Mouse (Mus musculus): ENCODE data around the gene Ccdc170. TPM values are rescaled to one million over a fixed set of nuclear protein-coding genes. Genes with fewer than 3 reads are reported as not detected.

Ccdc170 gene
- total RNA-seq, 2 experiments from 2014 or later = 0.52 to 0.64 TPM

DNA sequence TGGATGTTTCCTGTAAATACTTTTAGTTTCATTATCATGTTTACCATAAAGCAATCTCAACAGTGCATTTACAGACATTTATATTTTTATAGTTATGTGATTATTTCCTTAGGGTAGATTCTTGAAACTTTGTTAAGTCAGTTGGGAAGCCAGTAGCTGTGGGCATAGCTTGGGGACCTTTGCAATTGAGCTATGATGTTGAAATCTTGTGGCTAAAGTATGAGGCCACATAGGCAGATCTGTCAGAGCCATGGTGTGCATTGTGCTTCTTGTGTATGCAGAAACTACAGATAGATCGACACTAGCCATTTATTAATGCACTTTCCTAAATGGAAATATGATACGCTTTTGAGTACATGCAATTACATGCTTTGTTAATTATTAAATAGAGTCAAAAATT is 35.3 kb downstream of the Ccdc170 start:
- DNase-seq (ENCODE audit: low spot score in 2 of 2) = no peak
- intact Hi-C loops (cut with DNase I) = no loop called here

DNA sequence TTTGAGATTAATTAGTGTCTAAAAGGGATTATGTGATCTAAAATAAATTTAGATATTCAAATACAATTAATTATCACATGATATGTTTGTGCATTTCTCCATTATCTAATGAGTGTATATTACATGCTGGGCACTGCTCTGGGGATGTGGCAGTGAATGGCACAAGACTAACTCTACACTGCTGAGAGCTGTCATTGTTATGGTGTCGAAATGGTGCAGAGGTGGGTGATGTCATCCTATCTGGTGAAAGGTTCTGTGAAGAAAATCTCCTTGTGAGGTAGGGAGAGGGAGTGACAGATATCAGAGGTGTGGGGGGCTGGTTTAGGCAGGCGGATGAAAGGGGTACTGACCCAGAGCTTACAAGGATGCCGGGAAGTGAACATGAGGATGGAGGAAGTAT is 37.3 kb downstream of the Ccdc170 start:
- intact Hi-C loops (cut with DNase I) = no loop called here

DNA sequence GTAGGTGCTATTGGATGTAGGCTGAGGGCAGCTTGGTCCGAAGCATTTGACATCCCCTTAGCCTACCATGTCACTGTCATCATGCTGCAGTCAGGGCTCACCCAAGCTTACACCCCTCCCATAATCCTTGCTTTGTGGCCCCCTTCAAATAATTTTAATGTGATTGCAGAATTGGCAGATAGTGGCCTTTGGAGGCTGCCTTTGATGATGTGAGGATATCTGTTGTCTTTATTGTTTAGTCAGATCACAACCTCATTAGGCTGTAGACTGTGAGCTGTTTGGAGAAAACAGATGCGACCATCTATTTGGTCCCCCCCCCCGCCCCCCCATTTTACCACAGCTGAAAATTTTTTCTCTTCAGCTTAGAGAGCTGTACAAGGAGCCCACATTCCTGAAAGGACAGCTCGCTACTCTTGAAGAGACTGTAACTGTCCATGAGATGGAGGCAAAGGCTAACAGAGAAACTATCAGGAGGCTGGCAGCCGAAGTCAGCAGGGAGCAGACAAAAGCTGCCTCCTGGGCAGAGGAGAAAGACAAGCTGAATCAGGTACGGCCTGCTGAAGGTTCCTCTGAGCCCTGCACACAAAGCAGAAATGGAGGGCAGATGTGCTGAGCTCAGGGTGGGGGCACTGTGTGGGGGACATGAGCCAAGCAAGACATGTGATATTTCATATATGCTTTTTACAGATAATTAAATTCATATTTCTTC is 38.2 kb downstream of the Ccdc170 start:
- intact Hi-C loops (cut with DNase I) = no loop called here
- no peak for DNase-seq (ENCODE audit: low spot score in 2 of 2)

More for the DNA sequence above, 37.3 kb downstream of the Ccdc170 start:
- no peak for DNase-seq (ENCODE audit: low spot score in 2 of 2)

DNA sequence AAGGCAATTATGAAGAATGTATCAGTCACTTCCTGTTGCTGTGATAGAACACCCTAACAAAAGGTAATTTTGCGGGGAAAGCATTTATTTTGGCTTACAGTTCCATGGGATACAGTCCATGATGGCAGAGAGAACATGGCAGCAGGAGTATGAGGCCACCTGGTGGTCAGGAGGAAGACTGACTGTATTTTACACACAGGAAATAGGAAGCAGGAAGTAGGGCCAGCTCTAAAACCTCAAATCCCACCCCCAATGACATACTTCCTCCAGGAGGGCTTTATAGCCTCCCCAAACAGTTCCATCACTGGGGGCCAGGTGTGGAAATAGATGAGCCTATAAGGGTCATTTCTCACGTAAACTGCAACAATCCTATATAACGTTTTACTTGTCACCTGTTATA is 39.8 kb downstream of the Ccdc170 start:
- no peak for DNase-seq (ENCODE audit: low spot score in 2 of 2)
- intact Hi-C loops (cut with DNase I) = no loop called here

DNA sequence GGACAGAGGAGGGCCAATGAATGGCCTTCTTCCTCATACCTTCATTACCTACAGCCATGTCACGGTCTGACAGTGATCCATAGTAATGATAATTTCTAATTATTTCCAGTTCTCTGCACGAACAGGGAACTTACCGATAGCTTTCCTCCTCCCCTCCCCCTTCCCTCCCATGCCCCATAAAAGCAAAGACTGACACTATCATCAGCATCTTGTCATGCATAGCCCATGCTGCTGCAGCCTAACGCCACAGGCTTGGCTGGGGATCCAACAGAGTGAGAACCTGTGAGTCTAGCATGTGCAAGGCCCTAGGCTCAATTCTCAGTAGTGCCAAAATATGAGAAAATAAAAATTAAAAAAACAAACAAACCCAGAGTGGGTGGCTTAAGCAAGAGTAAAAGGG is 40.8 kb downstream of the Ccdc170 start:
- intact Hi-C loops (cut with DNase I) = no loop called here
- no peak for DNase-seq (ENCODE audit: low spot score in 2 of 2)

DNA sequence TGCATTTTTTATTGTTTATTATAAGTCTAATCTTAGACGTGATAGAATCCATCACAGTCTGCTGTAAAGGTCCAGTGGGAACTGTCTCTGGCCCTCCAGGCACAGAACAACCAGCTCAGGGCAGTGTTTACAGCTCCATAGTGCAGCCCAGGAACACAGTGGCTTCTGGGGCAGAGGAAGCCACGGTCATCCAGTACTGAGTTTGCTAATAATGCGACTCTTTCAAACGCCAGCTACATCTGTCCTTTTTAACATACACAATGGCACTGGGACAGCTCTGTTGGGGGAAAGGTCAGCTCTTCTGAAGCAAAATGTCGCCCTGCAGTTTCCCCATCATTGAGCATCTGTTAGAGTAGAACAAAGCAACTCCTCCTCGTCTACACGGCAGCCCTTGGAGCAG is 45.7 kb downstream of the Ccdc170 start:
- intact Hi-C loops (cut with DNase I) = no loop called here
- no peak for DNase-seq (ENCODE audit: low spot score in 2 of 2)

DNA sequence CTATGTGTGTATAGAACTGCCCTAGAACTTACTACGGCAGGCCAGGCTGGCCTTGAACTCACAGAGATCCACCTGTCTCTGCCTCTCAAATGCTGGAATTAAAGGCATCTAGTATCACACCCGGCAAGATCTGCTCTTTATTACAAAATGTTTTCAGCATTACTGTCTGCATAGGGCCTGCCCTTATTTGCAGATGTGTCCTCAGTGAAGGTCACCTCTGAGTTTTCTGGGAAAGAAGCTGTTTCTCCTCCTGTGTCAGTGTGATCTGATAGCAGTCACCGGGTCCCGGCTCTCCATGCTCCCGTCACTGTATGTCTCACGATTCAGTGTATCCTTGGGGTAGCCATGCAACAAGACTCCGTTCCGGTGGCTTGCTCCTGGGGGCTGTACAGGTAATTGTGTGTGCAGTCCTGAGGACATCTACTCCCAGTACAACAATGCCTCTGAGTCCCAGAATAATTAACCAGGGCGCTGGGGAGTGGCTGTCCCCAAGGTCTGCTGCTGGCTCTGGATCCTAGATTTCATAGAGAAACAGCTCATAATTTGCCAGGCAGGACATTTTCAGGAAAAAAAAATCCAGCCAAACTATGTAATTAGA is 48.4 kb downstream of the Ccdc170 start:
- intact Hi-C loops (cut with DNase I) = no loop called here

DNA sequence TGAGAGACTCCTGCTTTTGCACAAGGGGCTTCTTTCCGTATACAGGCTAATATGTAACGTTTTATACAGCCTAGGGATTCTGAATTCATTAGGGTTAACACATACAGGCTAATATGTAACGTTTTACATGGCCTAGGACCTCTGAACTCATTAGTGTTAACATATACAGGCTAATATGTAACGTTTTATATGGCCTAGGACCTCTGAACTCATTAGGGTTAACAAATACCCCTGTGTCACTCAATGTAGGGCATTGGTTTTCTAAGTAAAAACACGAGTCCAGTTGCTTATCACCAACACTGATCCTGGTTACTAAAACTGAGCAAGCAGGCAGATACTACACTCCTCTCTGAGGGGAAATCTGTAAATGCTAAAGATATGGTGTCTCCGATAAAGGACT is 49.6 kb downstream of the Ccdc170 start:
- intact Hi-C loops (cut with DNase I) = no loop called here

More for the DNA sequence above, 48.4 kb downstream of the Ccdc170 start:
- DNase-seq (ENCODE audit: low spot score in 2 of 2) = no peak

DNA sequence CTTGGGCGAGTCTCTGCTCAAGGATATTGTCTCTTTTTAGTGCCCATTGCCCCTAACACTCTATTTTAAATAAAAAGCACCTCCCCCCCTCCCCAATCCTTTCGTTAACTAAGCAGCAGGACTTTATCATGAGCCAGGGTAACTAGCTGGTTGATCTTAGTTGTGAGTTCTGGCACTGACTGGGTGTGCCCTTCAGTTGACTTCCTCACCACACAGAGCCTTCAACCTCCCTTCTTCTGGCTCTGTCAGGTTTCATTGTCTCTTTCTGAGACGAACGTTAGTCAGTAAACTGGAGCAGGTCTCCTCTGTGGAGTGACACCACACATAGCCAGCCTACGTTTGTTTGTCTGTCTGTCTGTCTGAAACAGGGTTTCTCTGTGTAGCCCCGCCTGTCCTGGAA is 50.4 kb downstream of the Ccdc170 start:
- DNase-seq (ENCODE audit: low spot score in 2 of 2) = no peak
- intact Hi-C loops (cut with DNase I) = no loop called here

More for the DNA sequence above, 49.6 kb downstream of the Ccdc170 start:
- no peak for DNase-seq (ENCODE audit: low spot score in 2 of 2)

DNA sequence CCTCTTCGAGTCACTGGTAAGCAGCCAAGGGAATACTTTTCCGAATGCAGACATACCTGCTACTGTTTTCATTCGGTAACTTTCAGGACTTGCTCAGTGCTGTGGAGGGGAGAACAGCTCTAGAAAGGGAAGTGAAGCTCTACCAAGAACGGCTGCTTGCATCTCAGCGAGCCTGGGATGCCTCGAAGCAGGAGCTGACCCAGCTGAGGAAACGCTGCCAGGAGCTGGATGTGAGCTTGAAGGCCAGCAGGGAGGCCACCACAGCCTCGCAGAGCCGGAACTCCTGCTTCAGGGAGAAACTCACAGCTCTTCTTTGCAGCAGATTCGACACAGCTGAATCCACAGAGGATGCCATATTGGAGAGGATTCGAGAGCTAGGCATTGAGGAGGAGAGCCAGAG is 51.6 kb downstream of the Ccdc170 start:
- no peak for DNase-seq (ENCODE audit: low spot score in 2 of 2)
- intact Hi-C loops (cut with DNase I) = no loop called here

DNA sequence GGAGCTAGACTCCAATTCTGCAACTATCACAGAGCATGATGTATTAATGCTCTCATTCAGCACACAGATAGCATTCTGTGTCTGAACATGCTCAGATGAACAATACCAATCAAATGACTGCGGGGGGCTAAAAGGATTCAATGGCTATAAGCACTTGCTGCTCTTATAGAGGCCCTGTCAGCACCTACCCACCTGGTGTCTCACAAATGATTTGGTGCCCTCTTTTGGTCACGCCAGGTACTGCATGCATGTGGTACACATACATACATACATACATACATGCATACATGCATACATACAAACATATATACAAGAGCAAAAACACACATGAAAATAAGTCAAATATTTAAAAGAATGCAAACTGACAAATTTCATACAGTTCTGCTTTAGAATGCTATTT is 63.2 kb downstream of the Ccdc170 start:
- DNase-seq (ENCODE audit: low spot score in 2 of 2) = no peak
- intact Hi-C loops (cut with DNase I) = no loop called here

DNA sequence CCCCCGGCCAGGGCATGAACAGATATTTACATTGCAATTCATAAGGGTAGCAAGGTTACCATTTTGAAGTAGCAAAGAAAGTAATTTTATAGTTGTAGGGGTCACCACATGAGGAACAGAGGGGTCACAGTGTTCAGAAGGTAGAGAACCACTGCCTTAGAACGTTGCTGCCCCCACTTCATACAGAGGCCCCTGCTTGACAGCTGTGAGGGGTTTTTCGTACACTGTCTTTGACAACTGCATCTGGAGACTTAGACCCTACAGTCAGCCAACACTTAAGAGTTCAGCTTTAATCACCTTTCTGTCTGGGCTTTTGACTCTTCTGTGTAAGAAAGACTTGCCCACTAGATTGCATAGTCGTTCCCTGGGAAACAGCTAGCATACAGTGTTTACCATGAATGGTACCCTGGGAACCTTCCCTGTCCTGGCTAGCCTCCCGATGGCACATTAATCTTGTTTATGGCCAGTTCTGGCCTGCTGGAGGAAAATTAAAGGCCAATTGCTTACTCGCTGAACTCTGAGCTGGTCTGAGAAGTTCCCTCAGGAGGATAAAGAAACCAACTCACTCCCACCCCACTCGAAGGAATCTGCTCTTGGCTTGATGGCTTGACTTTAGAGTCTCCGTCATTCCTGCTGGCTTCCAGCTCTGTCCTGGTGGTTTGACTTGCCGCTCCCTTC is 71.3 kb downstream of the Ccdc170 start:
- no peak for DNase-seq (ENCODE audit: low spot score in 2 of 2)
- intact Hi-C loops (cut with DNase I) = no loop called here

DNA sequence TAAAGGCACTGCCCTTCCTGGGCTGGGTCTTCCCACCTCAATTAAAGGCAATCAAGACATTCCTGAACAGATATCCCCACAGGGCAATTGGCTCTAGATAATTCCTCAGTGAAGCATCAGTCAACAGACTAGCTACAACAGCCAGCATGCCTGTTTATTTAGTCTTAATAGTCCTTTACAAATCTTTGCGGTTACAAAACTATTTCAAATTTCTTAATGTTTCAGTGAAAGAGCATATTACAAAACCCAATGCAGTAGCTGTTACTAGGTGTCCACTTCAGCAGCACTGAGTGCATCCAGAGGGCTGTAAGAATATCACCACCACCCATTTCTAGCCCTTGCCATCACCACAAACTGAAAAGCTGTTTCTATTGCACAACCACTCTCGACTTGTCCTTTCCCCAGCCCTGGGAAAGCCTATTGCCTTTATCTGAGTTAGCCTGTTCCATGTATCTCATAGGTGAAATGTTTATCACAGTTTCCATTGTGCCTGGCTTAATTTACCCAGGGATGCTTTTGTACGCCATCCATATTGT is 74.6 kb downstream of the Ccdc170 start:
- intact Hi-C loops (cut with DNase I) = no loop called here

DNA sequence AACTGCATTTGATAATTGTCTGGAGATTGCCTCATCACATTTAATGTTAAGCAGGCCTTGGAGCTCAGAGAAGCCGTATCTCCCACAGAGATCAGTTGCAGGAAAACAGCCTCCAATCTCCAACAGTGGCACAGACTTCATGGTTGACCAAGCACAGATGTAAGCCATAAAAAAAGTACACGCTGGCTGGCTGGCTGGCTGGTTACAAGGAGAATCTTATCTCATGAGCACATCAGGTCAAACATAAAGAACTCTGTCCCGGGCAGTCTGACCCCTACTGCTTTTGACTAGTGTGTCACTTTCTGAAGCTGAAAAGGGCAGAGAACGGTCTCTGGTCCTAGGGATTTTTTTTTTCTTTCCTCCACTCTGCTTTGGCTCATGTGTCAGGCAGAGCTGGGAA is 76.8 kb downstream of the Ccdc170 start:
- intact Hi-C loops (cut with DNase I) = no loop called here
- no peak for DNase-seq (ENCODE audit: low spot score in 2 of 2)

More for the DNA sequence above, 74.6 kb downstream of the Ccdc170 start:
- DNase-seq (ENCODE audit: low spot score in 2 of 2) = no peak

DNA sequence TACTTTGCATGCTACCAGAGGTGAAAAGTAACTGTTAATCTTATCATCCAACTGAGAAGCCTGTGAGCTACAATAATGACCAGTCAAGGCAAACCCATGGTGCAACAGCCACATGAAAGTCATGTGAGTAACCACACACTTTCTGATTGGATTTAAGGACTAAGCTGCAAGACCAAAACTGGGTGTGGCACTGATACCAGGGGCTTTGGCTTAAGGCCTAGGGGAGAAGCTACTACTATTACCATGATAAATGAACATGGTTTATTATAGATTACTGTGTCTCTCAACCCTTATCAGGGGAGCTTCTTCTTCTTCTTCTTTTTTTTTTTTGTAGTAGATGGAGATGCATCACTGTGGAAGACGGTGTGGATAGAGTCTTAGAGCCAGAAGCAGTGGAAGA is 82.8 kb downstream of the Ccdc170 start:
- DNase-seq (ENCODE audit: low spot score in 2 of 2) = no peak
- intact Hi-C loops (cut with DNase I) = no loop called here

DNA sequence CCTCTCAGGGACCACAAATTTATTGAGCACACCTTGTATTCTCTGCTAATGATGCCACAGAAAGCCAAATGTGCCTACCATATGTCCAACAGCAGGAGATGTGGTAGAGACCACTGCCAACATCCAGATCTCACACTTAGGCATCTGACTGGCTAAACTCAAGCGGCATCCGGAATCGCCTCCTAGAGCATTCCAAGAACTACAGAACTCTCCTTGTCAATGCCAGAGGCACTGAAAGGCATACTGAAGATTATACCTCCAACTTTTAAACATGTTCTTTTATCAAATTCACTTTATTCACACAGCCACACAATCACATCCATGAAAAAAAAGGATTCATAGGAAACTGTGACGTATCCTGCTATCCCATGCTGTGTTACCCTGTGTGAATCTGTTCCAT is 88.5 kb downstream of the Ccdc170 start:
- no peak for DNase-seq (ENCODE audit: low spot score in 2 of 2)
- intact Hi-C loops (cut with DNase I) = no loop called here

DNA sequence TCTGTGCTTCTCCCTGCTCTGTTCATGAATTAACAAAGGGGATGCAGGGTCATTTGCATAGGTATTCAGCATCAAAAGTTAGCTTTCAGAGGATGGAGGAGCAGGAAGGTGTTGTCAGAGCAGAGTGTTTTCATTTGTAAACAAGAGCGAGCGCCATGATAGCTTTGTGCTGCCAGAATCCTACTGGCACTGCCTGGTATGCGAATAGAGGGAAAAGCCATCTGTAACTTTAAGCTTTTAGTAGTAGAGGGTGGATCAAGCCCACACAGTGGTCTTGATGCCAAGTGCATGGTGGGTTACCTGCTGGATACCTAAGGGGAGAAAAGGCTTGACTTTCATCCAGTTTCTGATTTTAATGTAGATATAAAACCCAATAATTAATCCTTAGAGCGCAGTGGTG is 89.0 kb downstream of the Ccdc170 start:
- DNase-seq (ENCODE audit: low spot score in 2 of 2) = no peak
- intact Hi-C loops (cut with DNase I) = no loop called here

DNA sequence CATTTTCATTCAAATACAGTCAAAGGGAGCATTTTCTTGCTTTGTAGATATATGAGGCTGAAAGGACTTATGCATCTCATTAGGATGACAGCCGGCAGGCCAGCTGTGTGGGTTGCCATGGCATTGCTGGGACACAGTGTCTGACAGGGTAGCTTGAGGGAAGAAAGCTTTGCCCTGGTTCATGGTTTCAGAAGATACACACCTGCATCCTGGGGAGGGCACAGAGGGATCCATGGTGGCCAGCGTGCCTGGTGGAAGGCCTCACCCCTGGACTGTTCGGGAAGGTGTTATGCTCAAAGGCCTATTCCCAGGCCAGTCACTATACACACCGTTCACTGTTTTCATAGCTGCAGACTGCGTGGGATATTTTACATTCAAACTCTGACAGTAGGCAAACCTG is 99.6 kb downstream of the Ccdc170 start:
- DNase-seq (ENCODE audit: low spot score in 2 of 2) = no peak
- intact Hi-C loops (cut with DNase I) = no loop called here

DNA sequence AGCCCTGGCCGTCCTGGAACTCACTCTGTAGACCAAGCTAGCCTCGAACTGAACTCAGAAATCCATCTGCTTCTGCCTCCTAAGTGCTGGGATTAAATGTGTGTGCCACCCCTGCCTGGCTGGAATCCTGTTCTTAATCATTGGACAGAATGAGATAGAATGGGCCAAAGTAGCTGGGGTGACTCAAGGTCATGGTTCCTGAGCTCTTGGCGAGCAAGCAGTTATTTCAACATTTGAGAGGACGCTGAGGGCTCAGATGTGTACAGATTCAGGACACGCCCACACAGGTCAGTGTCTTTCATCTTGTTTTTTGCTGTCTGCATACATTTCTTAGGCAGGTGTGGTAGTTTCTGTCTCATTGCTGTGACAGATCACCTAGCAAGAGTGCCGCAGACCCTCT is 104.4 kb downstream of the Ccdc170 start:
- DNase-seq (ENCODE audit: low spot score in 2 of 2) = no peak
- intact Hi-C loops (cut with DNase I) = no loop called here

DNA sequence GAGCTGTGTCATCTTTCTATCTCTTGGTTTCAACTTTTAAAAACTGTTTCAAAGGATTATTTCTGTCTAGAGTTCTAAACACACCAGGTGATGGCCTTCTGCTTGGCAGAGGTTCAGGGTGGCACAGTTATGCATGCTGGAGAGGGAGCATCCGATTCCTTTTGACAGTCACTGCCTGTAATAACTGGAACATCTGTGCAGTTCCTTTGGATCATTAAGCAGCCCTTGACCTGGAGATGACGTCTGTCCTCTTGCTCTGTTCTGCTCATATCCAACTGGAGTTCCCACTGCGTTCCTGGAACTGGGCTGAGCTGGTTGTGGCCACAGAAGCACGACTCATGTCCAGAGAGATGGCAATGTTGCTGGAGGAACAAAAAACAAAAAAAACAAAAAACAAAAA is 107.3 kb downstream of the Ccdc170 start:
- DNase-seq (ENCODE audit: low spot score in 2 of 2) = no peak
- intact Hi-C loops (cut with DNase I) = no loop called here

DNA sequence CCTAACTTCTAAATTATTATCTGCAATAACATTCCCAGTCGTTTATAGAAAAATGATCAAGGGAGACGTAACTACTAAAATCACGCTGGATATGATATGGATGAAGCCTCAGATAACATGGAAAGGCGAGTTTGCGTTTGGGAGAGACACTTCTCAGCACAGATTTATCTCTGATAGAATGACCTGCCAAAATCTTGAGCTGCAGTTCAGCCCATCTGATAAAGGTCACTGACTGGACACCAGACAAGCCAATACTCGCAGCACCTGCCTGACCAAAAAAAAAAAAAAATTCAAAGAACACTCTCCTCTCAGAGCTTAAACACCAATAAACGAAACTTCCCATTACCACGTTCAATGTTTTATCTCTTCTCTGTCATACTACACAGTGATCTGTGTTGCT is 108.7 kb downstream of the Ccdc170 start:
- intact Hi-C loops (cut with DNase I) = no loop called here
- DNase-seq (ENCODE audit: low spot score in 2 of 2) = no peak

Measured in left cerebral cortex, postnatal 36 days (tissue).